Mouse (Mus musculus): ENCODE results near the gene Sox12. TPM values are rescaled to one million over a fixed set of nuclear protein-coding genes. Genes with fewer than 3 reads are reported as not detected.
"Not testable (repeated sequence)": the region's sequence is repeated elsewhere in the genome, so short reads cannot be mapped to it uniquely, and the experiment has no call there.

Sox12 gene
- polyA plus RNA-seq, 1 experiment from 2014 or later, result 0.77 TPM

GRCm38 (mm10) chr2:152436405-152436901, 38.6 kb upstream of the Sox12 start:
- Histone ChIP-seq H3K9me3 (replicated peaks; ENCODE audit: control insufficient read depth, low read length) (no peaks in the 10 kb centered on the region), H3K9ac (ENCODE audit: low read depth, low read length) (no peak overlapping the region), H3K4me2 (ENCODE audit: low read depth, low read length) (no peak overlapping the region), H3K27ac (ENCODE audit: low read length) (no peak overlapping the region), H3K4me1 (ENCODE audit: control insufficient read depth, low read depth, low read length) (peaks cover 5% of the 10 kb centered on the region; the same call in 1 of the 2 replicates), H3K4me3 (ENCODE audit: low read depth, low read length) (no peak overlapping the region), H3K27me3 (ENCODE audit: control insufficient read depth, insufficient read depth, low read depth, low read length) (no peaks in the 10 kb centered on the region), H3K36me3 (ENCODE audit: control insufficient read depth, insufficient read depth) (no peaks in the 10 kb centered on the region)
- 51% methylated on average over 7 of the region's 7 CpGs for WGBS (ENCODE audit: insufficient replicate concordance)
- no peak for ATAC-seq (ENCODE audit: low read depth)

DNA sequence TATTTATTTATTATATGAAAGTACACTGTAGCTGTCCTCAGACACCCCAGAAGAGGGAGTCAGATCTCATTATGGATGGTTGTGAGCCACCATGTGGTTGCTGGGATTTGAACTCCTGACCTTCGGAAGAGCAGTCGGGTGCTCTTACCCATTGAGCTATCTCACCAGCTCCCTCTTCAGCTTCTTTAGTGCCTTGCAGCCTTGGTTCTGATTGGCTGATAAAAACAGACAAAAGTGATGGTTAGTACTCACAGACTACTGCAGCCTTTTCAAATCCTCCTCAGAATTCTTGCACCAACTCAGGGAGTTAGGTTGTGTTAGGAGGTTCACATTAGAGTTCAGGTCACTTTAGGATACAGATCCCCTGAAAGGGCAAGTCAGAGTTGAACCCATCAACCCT, 30.6 kb upstream of the Sox12 start:
- ATAC-seq (ENCODE audit: low read depth); H3K36me3 ChIP-seq (ENCODE audit: control insufficient read depth, insufficient read depth); H3K9ac ChIP-seq (ENCODE audit: low read depth, low read length); H3K4me1 ChIP-seq (ENCODE audit: control insufficient read depth, low read depth, low read length); H3K4me3 ChIP-seq (ENCODE audit: low read depth, low read length); H3K27me3 ChIP-seq (ENCODE audit: control insufficient read depth, insufficient read depth, low read depth, low read length); H3K27ac ChIP-seq (ENCODE audit: low read length); H3K9me3 ChIP-seq (replicated peaks; ENCODE audit: control insufficient read depth, low read length); H3K4me2 ChIP-seq (ENCODE audit: low read depth, low read length): not testable (repeated sequence)
- WGBS (ENCODE audit: insufficient replicate concordance), result 86% methylated on average over 2 of the region's 2 CpGs

DNA sequence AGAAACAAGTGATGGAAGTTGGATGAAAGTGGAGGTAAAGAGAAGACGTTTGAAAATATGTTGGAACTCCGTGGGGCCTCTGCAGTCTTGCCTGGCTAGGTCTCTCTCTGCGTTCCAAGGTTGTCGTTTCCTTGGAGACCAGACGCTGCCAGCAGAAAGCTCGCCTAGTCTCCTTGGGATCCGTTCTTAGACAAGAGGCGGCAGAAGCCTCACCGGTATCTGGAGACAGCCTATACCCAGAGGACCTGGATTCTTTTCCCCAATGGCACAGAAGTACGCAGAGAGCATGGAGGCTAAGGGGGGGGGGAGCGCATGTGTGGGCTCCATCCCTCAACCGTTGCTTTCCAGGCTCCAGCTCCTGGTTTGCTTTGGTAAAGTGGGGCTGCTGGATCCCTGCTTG, 29.6 kb upstream of the Sox12 start:
- Histone ChIP-seq H3K4me2 (ENCODE audit: low read depth, low read length) (no peak overlapping the region), H3K9ac (ENCODE audit: low read depth, low read length) (no peak overlapping the region), H3K4me1 (ENCODE audit: control insufficient read depth, low read depth, low read length) (no peaks in the 10 kb centered on the region), H3K9me3 (replicated peaks; ENCODE audit: control insufficient read depth, low read length) (no peaks in the 10 kb centered on the region), H3K4me3 (ENCODE audit: low read depth, low read length) (no peak overlapping the region), H3K27me3 (ENCODE audit: control insufficient read depth, insufficient read depth, low read depth, low read length) (no peaks in the 10 kb centered on the region), H3K36me3 (ENCODE audit: control insufficient read depth, insufficient read depth) (no peaks in the 10 kb centered on the region), H3K27ac (ENCODE audit: low read length) (no peak overlapping the region)
- no peak for ATAC-seq (ENCODE audit: low read depth)
- whole genome bisulfite sequencing (ENCODE audit: insufficient replicate concordance), result 40% methylated on average over 12 of the region's 12 CpGs

GRCm38 (mm10) chr2:152415786-152416185, 17.9 kb upstream of the Sox12 start:
- Histone ChIP-seq H3K9me3 (replicated peaks; ENCODE audit: control insufficient read depth, low read length) (peaks cover 3% of the 10 kb centered on the region), H3K4me3 (ENCODE audit: low read depth, low read length) (no peak overlapping the region), H3K27me3 (ENCODE audit: control insufficient read depth, insufficient read depth, low read depth, low read length) (no peaks in the 10 kb centered on the region), H3K4me1 (ENCODE audit: control insufficient read depth, low read depth, low read length) (peaks cover 31% of the 10 kb centered on the region), H3K9ac (ENCODE audit: low read depth, low read length) (no peak overlapping the region), H3K4me2 (ENCODE audit: low read depth, low read length) (no peak overlapping the region; the same call in 1 of the 2 replicates), H3K36me3 (ENCODE audit: control insufficient read depth, insufficient read depth) (no peaks in the 10 kb centered on the region), H3K27ac (ENCODE audit: low read length) (no peak overlapping the region)
- ATAC-seq (ENCODE audit: low read depth), result no peak
- 94% methylated on average over 3 of the region's 3 CpGs for WGBS (ENCODE audit: insufficient replicate concordance)

- H3K4me3 ChIP-seq (ENCODE audit: low read depth, low read length), result peak within 1 kb of the TSS; percentile 96
- H3K27me3 ChIP-seq (ENCODE audit: control insufficient read depth, insufficient read depth, low read depth, low read length), result no peaks in the 10 kb centered on the region
- no peaks in the 10 kb centered on the region for H3K36me3 ChIP-seq (ENCODE audit: control insufficient read depth, insufficient read depth)
- peaks cover 34% of the 10 kb centered on the region for H3K4me1 ChIP-seq (ENCODE audit: control insufficient read depth, low read depth, low read length)
- H3K9me3 ChIP-seq (replicated peaks; ENCODE audit: control insufficient read depth, low read length), result peaks cover 3% of the 10 kb centered on the region
- H3K27ac ChIP-seq (ENCODE audit: low read length), result peak within 1 kb of the TSS; percentile 89
- ATAC-seq (ENCODE audit: low read depth), result no peak
- peak within 1 kb of the TSS; percentile 90 for H3K4me2 ChIP-seq (ENCODE audit: low read depth, low read length)
- WGBS (ENCODE audit: insufficient replicate concordance), result 29% methylated on average over 4 of the region's 4 CpGs
- H3K9ac ChIP-seq (ENCODE audit: low read depth, low read length), result peak within 1 kb of the TSS; percentile 97
These were observed 17.4 kb upstream of the Sox12 start, which contains the start of gene 6820408C15Rik for GRCm38 (mm10) chr2:152415287-152415686. TSS of gene 6820408C15Rik (plus strand) at chr2:152415587.

- under 1% methylated on average over 64 of the region's 65 CpGs for WGBS (ENCODE audit: insufficient replicate concordance)
- no peaks in the 10 kb centered on the region for H3K36me3 ChIP-seq (ENCODE audit: control insufficient read depth, insufficient read depth)
- peak; percentile 77 for ATAC-seq (ENCODE audit: low read depth)
- no peaks in the 10 kb centered on the region for H3K27me3 ChIP-seq (ENCODE audit: control insufficient read depth, insufficient read depth, low read depth, low read length)
- peak within 1 kb of the TSS; percentile 90 for H3K4me2 ChIP-seq (ENCODE audit: low read depth, low read length)
- peak within 1 kb of the TSS; percentile 97 for H3K9ac ChIP-seq (ENCODE audit: low read depth, low read length)
- H3K9me3 ChIP-seq (replicated peaks; ENCODE audit: control insufficient read depth, low read length), result peaks cover 3% of the 10 kb centered on the region
- H3K4me3 ChIP-seq (ENCODE audit: low read depth, low read length), result peak within 1 kb of the TSS; percentile 96
- peaks cover 34% of the 10 kb centered on the region for H3K4me1 ChIP-seq (ENCODE audit: control insufficient read depth, low read depth, low read length)
- peak within 1 kb of the TSS; percentile 89 for H3K27ac ChIP-seq (ENCODE audit: low read length)
These were observed 16.8 kb upstream of the Sox12 start, which contains the start of gene Zcchc3 for GRCm38 (mm10) chr2:152414591-152415165. TSS of gene Zcchc3 (minus strand) at chr2:152415027.

- Histone ChIP-seq H3K27me3 (ENCODE audit: control insufficient read depth, insufficient read depth, low read depth, low read length) (no peaks in the 10 kb centered on the region), H3K9ac (ENCODE audit: low read depth, low read length) (peak overlapping the region; percentile 97), H3K27ac (ENCODE audit: low read length) (peak overlapping the region; percentile 89), H3K4me3 (ENCODE audit: low read depth, low read length) (peak overlapping the region; percentile 96), H3K4me2 (ENCODE audit: low read depth, low read length) (peak overlapping the region; percentile 90), H3K36me3 (ENCODE audit: control insufficient read depth, insufficient read depth) (no peaks in the 10 kb centered on the region), H3K4me1 (ENCODE audit: control insufficient read depth, low read depth, low read length) (peaks cover 34% of the 10 kb centered on the region), H3K9me3 (replicated peaks; ENCODE audit: control insufficient read depth, low read length) (peaks cover 3% of the 10 kb centered on the region)
- ATAC-seq (ENCODE audit: low read depth), result peak; percentile 25
- under 1% methylated on average over 86 of the region's 86 CpGs for WGBS (ENCODE audit: insufficient replicate concordance)
These were observed 16.1 kb upstream of the Sox12 start for GRCm38 (mm10) chr2:152413765-152414584.

DNA sequence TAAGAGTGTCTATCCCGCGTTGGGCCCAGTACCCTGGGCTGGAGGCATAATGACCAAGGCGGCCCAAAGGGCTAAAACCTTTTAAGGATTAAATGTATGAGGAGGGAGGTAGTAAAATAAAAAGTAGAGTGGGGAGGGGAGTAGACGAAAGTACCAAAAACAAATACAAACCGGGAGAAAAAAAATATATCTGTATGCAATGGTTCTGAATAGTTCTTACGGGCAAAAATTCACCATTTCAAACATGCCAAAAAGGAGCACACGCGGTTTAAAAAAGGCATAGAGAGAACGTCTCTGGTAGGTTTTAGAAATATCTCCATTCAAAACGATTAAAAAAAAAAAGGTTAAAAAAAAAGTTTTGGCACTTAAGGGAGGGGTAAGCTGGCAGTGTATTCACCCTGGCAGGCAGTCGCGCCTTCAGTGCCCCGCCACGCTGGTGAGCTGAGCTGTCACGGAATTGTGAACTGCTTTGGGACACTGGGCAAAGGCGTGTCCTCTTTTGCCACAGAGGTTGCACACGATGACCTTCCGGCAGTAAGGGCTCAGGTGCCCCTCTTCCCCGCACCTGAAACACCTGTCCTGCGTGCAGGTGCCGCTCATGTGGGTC, 15.4 kb upstream of the Sox12 start:
- peak; percentile 10 for ATAC-seq (ENCODE audit: low read depth)
- no peaks in the 10 kb centered on the region for H3K27me3 ChIP-seq (ENCODE audit: control insufficient read depth, insufficient read depth, low read depth, low read length)
- peak overlapping the region; percentile 89 for H3K27ac ChIP-seq (ENCODE audit: low read length)
- 6% methylated on average over 21 of the region's 21 CpGs for WGBS (ENCODE audit: insufficient replicate concordance)
- H3K4me1 ChIP-seq (ENCODE audit: control insufficient read depth, low read depth, low read length), result peaks cover 34% of the 10 kb centered on the region
- peak overlapping the region; percentile 96 for H3K4me3 ChIP-seq (ENCODE audit: low read depth, low read length)
- H3K9ac ChIP-seq (ENCODE audit: low read depth, low read length), result peak overlapping the region; percentile 97
- peak overlapping the region; percentile 90 for H3K4me2 ChIP-seq (ENCODE audit: low read depth, low read length)
- no peaks in the 10 kb centered on the region for H3K36me3 ChIP-seq (ENCODE audit: control insufficient read depth, insufficient read depth)
- H3K9me3 ChIP-seq (replicated peaks; ENCODE audit: control insufficient read depth, low read length), result peaks cover 3% of the 10 kb centered on the region
